Mouse (Mus musculus): ENCODE data around the gene Rbm15. TPM values are rescaled to one million over a fixed set of nuclear protein-coding genes. Genes with fewer than 3 reads are reported as not detected.

Gene Rbm15
- polyA plus RNA-seq, 1 experiment from 2014 or later: 18.2 TPM

- Histone ChIP-seq H3K9me3 (no peaks in the 10 kb centered on the region), H3K4me3 (no peak overlapping the region), H3K27ac (no peak overlapping the region), H3K27me3 (ENCODE audit: poor library complexity, severe bottlenecking) (peaks cover 9% of the 10 kb centered on the region), H3K36me3 (replicated peaks) (no peaks in the 10 kb centered on the region), H3K4me1 (peaks cover 2% of the 10 kb centered on the region)
- 70% methylated on average over 3 of the region's 3 CpGs for WGBS
- DNase-seq (ENCODE audit: extremely low spot score, low spot score): no peak
Observed at GRCm38 (mm10) chr3:107351706-107352105, 18.2 kb upstream of the Rbm15 start.

GRCm38 (mm10) chr3:107349006-107349405, 15.5 kb upstream of the Rbm15 start:
- H3K4me3 ChIP-seq: no peak overlapping the region
- WGBS: 90% methylated on average over 3 of the region's 3 CpGs
- 0 out of 2 replicates have a peak, but pooled peaks cover 3% of the 10 kb centered on the region for H3K4me1 ChIP-seq
- H3K9me3 ChIP-seq: no peaks in the 10 kb centered on the region
- H3K36me3 ChIP-seq (replicated peaks): no peaks in the 10 kb centered on the region
- H3K27me3 ChIP-seq (ENCODE audit: poor library complexity, severe bottlenecking): no peaks in the 10 kb centered on the region; the same call in 1 of the 2 replicates
- DNase-seq (ENCODE audit: extremely low spot score, low spot score): no peak
- H3K27ac ChIP-seq: no peak overlapping the region

GRCm38 (mm10) chr3:107345033-107345725, 11.7 kb upstream of the Rbm15 start:
- no peak for DNase-seq (ENCODE audit: extremely low spot score, low spot score)
- 59% methylated on average over 3 of the region's 3 CpGs for WGBS
- peaks cover 5% of the 10 kb centered on the region; the same call in 1 of the 2 replicates for H3K27me3 ChIP-seq (ENCODE audit: poor library complexity, severe bottlenecking)
- no peaks in the 10 kb centered on the region for H3K9me3 ChIP-seq
- no peak overlapping the region for H3K4me3 ChIP-seq
- no peak overlapping the region for H3K27ac ChIP-seq
- 0 out of 2 replicates have a peak, but pooled peaks cover 3% of the 10 kb centered on the region for H3K4me1 ChIP-seq
- no peaks in the 10 kb centered on the region for H3K36me3 ChIP-seq (replicated peaks)

- H3K4me1 ChIP-seq: 0 out of 2 replicates have a peak, but pooled peaks cover 3% of the 10 kb centered on the region
- no peaks in the 10 kb centered on the region for H3K9me3 ChIP-seq
- H3K27me3 ChIP-seq (ENCODE audit: poor library complexity, severe bottlenecking): peaks cover 5% of the 10 kb centered on the region; the same call in 1 of the 2 replicates
- no peaks in the 10 kb centered on the region for H3K36me3 ChIP-seq (replicated peaks)
- H3K27ac ChIP-seq: no peak overlapping the region
- no peak overlapping the region for H3K4me3 ChIP-seq
- DNase-seq (ENCODE audit: extremely low spot score, low spot score): no peak
- WGBS: 51% methylated on average over 2 of the region's 3 CpGs
Observed at GRCm38 (mm10) chr3:107343971-107344370, 10.5 kb upstream of the Rbm15 start.

- H3K4me3 ChIP-seq: peak overlapping the region; percentile 76
- peaks cover 27% of the 10 kb centered on the region for H3K36me3 ChIP-seq (replicated peaks)
- no peaks in the 10 kb centered on the region for H3K27me3 ChIP-seq (ENCODE audit: poor library complexity, severe bottlenecking)
- no peak for DNase-seq (ENCODE audit: extremely low spot score, low spot score)
- 11% methylated on average over 12 of the region's 12 CpGs for WGBS
- H3K9me3 ChIP-seq: no peaks in the 10 kb centered on the region
- H3K4me1 ChIP-seq: peaks cover 36% of the 10 kb centered on the region
- H3K27ac ChIP-seq: peak overlapping the region; percentile 96
Observed at GRCm38 (mm10) chr3:107334202-107334934, 895 bp upstream of the Rbm15 start.

GRCm38 (mm10) chr3:107332960-107333380, 503 bp downstream of the Rbm15 start:
- peak overlapping the region; percentile 96 for H3K27ac ChIP-seq
- no peaks in the 10 kb centered on the region for H3K27me3 ChIP-seq (ENCODE audit: poor library complexity, severe bottlenecking)
- H3K36me3 ChIP-seq (replicated peaks): peaks cover 41% of the 10 kb centered on the region
- H3K4me3 ChIP-seq: peak overlapping the region; percentile 76
- H3K4me1 ChIP-seq: peaks cover 50% of the 10 kb centered on the region
- WGBS: under 1% methylated on average over 37 of the region's 37 CpGs
- no peak for DNase-seq (ENCODE audit: extremely low spot score, low spot score)
- H3K9me3 ChIP-seq: no peaks in the 10 kb centered on the region

GRCm38 (mm10) chr3:107332127-107332959, 1.1 kb downstream of the Rbm15 start:
- Histone ChIP-seq H3K36me3 (replicated peaks) (peaks cover 46% of the 10 kb centered on the region), H3K4me3 (peak overlapping the region; percentile 76), H3K9me3 (no peaks in the 10 kb centered on the region), H3K27me3 (ENCODE audit: poor library complexity, severe bottlenecking) (no peaks in the 10 kb centered on the region), H3K27ac (peak overlapping the region; percentile 96), H3K4me1 (peaks cover 53% of the 10 kb centered on the region)
- DNase-seq (ENCODE audit: extremely low spot score, low spot score): no peak
- WGBS: under 1% methylated on average over 75 of the region's 75 CpGs

- H3K9me3 ChIP-seq: no peaks in the 10 kb centered on the region
- peaks cover 53% of the 10 kb centered on the region for H3K4me1 ChIP-seq
- H3K27ac ChIP-seq: peak overlapping the region; percentile 96
- H3K36me3 ChIP-seq (replicated peaks): peaks cover 52% of the 10 kb centered on the region
- WGBS: 29% methylated on average over 17 of the region's 17 CpGs
- H3K4me3 ChIP-seq: peak overlapping the region; percentile 76
- no peaks in the 10 kb centered on the region for H3K27me3 ChIP-seq (ENCODE audit: poor library complexity, severe bottlenecking)
- no peak for DNase-seq (ENCODE audit: extremely low spot score, low spot score)
Observed at GRCm38 (mm10) chr3:107331746-107332126, 1.7 kb downstream of the Rbm15 start.

GRCm38 (mm10) chr3:107330503-107331424, 2.7 kb downstream of the Rbm15 start:
- WGBS: 89% methylated on average over 28 of the region's 28 CpGs
- H3K4me3 ChIP-seq: peak overlapping the region; percentile 76
- H3K36me3 ChIP-seq (replicated peaks): peaks cover 59% of the 10 kb centered on the region

GRCm38 (mm10) chr3:107326442-107326841, 7.0 kb downstream of the Rbm15 start:
- Histone ChIP-seq H3K27me3 (ENCODE audit: poor library complexity, severe bottlenecking) (no peaks in the 10 kb centered on the region), H3K4me1 (peaks cover 75% of the 10 kb centered on the region), H3K36me3 (replicated peaks) (peaks cover 95% of the 10 kb centered on the region), H3K9me3 (no peaks in the 10 kb centered on the region), H3K27ac (no peak overlapping the region), H3K4me3 (no peak overlapping the region)
- 96% methylated on average over 1 of the region's 1 CpGs for WGBS
- no peak for DNase-seq (ENCODE audit: extremely low spot score, low spot score)

More at GRCm38 (mm10) chr3:107330503-107331424, 2.7 kb downstream of the Rbm15 start:
- Histone ChIP-seq H3K27ac (no peak overlapping the region), H3K4me1 (peaks cover 57% of the 10 kb centered on the region), H3K9me3 (no peaks in the 10 kb centered on the region), H3K27me3 (ENCODE audit: poor library complexity, severe bottlenecking) (no peaks in the 10 kb centered on the region)
- no peak for DNase-seq (ENCODE audit: extremely low spot score, low spot score)

- H3K4me1 ChIP-seq: peaks cover 39% of the 10 kb centered on the region
- DNase-seq (ENCODE audit: extremely low spot score, low spot score): no peak
- no peak overlapping the region for H3K27ac ChIP-seq
- no peaks in the 10 kb centered on the region for H3K9me3 ChIP-seq
- H3K36me3 ChIP-seq (replicated peaks): peaks cover 89% of the 10 kb centered on the region
- no peaks in the 10 kb centered on the region for H3K27me3 ChIP-seq (ENCODE audit: poor library complexity, severe bottlenecking)
- no peak overlapping the region for H3K4me3 ChIP-seq
Observed at GRCm38 (mm10) chr3:107321776-107322175, 11.7 kb downstream of the Rbm15 start.

- no peak for DNase-seq (ENCODE audit: extremely low spot score, low spot score)
- Histone ChIP-seq H3K27ac (no peak overlapping the region), H3K4me1 (peaks cover 39% of the 10 kb centered on the region), H3K4me3 (no peak overlapping the region), H3K9me3 (no peaks in the 10 kb centered on the region), H3K27me3 (ENCODE audit: poor library complexity, severe bottlenecking) (no peaks in the 10 kb centered on the region), H3K36me3 (replicated peaks) (peaks cover 91% of the 10 kb centered on the region)
- 96% methylated on average over 2 of the region's 2 CpGs for WGBS
Observed at GRCm38 (mm10) chr3:107321141-107321540, 12.3 kb downstream of the Rbm15 start.

Measured in forebrain, embryonic 10.5 days (tissue).